Mouse (Mus musculus) mouse trophoblast stem cell (cell line): ENCODE results near the gene Ckap4.

Source experiments
- in situ Hi-C, 2 experiments: fragments of 300-500 bp; cut with MseI, MboI; formaldehyde crosslinking; loops; 2 replicates in 1 of 2; 3 replicates in 1 of 2; pipeline ENCODE4 v1.15.1; 2025

Gene Ckap4

DNA sequence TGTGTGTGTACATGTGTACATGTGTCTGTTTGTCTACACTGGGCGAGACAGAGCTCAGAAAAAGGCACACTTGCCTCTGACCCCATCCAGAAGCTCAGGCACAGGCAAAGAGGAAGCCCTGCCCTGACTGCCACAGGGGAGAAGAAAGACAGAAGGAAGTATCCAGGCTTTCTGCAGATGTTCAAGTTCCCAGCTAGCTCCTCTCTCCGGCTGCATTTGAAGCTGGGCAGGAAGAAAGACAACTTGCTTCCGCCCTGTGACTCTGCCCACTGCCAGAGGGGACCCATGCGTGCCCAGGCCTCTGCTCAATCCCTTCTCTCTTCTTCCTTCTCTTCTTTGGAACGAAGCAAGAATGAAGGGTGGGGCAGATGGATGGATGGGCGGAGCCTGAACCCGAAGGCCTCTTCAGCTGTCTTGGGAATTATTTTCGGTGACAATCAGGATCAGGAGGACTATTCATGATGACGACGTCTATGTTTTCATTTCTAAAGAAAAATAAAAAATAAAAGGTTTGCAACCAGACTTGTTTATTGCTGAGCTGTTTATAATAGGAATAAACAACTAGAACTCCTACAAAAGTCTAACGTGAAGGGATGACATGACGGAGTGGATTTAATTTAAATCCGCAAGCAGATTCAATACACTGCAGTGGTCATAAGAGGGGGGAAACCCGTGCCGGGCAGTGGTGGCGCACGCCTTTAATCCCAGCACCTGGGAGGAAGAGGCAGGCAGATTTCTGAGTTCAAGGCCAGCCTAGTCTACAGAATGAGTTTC is 15.5 kb upstream of the Ckap4 start:
- in situ Hi-C loops = no loop called here

DNA sequence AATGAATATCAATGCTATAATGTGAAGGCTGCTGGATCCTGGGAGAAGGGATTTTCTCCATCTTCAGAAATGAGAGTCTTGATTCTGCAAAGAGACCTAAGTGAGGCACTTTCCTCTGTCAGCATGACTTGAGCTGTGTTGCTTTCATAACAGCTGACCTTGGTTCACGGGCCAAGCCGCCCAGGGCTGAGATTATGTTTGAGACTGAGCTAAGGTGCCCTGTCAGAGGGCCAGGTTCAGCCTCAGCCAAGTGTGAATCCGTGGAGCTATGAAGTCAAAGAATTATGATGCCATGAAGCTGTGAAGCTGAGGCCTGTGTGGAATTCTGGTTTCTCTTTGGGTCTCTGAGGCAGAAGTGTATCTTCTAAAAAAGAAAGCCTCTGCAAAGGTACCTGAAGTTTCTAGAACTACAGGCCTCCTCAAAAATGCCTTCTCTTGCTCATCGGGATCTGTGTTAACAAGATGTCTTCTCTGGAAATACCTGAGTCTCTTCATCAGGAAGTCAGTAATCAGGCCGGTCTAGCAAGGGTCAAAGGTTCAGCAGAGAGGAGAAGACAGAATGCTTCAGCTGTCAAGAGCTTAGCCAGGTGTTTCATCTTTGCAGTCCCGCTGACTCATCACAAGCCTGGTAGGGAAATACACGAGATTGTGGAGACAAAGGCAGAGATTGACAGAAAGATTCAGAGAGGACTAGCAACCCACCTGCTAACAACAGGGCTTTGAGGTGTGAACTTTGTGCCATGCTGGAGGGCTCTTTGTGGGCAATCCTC is 11.2 kb upstream of the Ckap4 start:
- in situ Hi-C loops = no loop called here

DNA sequence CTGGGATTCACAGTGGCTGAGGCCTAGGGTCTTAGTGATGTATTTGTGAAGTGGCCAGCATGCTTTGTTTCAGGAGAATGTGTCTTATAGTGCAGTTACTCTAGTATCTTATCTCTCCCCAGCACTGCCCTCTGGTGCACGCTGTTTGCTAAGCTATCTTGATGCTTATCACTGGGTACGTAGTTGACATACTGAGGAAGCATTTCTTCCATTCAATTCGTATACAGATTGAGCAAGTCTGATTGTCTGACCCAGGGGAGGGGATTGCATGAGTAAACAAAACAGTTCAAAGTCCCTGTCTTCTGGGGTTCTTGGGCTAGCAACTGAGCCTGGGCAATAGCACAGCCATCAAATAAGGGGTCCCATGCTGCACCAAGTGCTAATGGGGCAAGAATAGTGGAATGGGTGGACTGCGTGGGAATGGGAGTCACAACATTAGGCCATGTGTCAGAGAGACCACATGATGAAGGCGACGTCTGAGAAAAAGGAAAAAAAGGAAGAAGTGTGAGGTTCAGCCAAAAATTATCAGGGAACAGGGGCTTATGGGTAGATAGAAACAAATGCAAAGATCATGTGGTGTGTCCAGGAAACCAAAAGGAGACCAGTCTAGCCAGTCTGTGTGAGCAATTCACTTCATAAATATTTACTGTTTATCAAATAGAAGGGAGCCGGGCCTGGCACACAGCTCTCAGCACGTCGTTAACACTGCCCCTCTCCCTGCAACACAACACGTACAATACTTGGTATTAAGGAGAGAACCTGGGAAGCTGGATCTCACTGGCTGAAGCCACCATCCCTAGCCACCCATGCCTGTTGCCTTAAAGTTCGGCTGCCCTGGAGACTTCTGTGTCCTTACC is 9.2 kb upstream of the Ckap4 start:
- in situ Hi-C loops = no loop called here

DNA sequence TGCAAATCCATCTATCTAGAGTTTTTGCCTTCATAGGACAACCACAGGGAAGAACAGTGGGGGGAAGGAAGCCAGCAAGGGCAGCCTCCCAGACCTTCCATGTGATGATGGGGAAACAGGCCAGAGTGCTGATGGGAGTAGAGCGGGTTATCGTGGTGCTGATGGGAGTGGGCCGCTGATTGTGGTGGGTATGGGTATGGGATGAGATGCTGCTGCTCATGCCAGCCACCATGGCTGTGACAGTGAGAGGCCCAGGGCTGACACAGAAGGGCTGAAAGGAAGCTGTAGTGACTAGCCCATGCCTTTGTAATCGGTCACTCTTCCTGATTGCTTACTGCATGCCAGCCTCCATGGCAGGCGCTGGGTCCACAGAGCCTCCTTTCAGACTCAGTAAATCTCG is 5.8 kb upstream of the Ckap4 start:
- in situ Hi-C loops = no loop called here

DNA sequence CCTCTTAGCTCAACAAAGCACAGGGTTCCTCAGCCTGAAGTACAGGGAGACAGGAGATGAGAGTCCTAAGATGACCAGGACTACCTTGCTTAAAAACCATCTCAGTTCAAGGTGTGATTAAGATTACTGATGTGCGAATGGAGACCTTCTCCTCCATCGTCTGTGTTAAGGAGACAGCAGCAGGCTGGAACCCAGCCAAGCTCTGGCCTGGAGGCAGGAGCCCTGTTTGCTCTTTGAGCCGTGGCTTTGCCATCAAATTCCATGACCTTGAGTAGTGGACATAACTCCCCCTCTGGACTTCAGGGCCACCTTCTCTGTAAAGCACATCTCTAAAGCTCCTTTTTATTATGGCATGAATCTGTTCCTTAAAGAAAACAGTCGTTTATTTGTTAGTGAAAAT is 2.0 kb upstream of the Ckap4 start:
- in situ Hi-C loops = no loop called here

- in situ Hi-C loops = no loop called here
Measured at GRCm38 (mm10) chr10:84535458-84535857, 1.6 kb upstream of the Ckap4 start.

DNA sequence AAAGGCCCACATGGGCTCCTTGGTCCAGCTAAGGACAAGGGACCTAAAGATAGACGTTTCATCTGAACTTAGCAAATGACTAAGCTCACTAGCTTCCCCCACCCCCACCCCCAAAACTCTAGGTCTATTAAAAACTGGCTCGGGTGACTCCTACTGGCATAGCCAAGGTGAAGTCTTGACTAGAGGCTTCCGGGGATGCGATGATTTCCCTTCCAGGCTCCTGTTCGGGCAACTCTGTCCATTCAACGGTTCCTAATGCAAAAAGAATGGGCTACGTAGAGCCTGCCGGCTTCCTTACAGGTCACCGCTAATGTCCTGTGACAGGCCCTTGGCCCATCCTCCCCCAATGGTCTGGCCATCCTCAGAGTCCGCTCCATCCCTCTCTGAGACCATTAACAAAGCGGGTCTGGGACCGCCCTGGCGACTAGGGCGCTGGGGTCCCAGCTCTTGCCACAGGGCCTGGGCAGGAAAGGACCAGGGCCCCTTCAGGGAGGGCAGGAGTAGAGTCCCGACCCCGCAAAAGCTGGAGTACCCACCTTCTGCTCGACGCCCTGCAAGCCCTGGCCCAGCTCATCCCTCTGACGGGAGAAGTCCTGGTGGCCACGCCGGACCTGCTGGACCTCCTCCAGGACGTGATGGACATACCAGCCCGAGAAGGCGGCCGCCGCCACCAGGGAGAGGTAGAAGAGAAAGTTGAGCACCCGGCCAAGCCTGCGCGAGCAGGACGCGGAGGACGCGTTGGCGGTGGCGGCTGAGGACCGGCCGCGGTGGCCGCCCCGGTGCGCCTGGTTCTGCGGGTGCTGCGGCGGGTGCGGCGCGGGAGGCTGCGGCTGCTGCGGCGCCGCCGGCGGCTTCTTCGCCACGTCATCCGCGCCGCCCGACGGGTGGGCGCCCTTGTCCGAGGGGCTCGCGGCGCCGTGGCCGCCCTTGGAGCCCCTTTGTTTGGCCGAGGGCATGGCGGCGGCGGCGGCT is 665 bp downstream of the Ckap4 start:
- in situ Hi-C loops = no loop called here

- in situ Hi-C loops = no loop called here
Measured at GRCm38 (mm10) chr10:84532191-84532889, 1.5 kb downstream of the Ckap4 start.

- in situ Hi-C loops = no loop called here
Measured at GRCm38 (mm10) chr10:84531576-84531975, 2.3 kb downstream of the Ckap4 start.

DNA sequence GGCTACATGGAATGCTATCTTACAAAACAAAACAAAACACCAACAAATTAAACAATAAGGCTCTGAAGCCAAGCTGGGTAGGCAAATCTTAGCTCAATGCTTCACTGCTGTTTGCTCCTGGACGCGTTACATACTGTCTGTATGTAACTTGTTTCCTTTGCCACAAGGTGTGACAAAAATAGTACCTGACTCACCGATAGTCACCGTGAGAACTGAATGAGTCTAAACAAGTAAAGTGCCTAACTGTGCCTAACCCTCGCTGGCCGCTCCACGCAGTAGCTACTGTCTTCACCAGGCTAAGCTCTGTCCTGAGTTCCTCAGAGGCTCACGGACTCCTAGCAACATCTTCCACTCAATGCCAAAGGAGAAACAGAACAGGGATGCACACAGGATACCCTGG is 3.5 kb downstream of the Ckap4 start:
- in situ Hi-C loops = no loop called here

GRCm38 (mm10) chr10:84527631-84528030 is 6.2 kb downstream of the Ckap4 start:
- in situ Hi-C loops = no loop called here

- in situ Hi-C loops = no loop called here
Measured at GRCm38 (mm10) chr10:84527070-84527469, 6.8 kb downstream of the Ckap4 start.

GRCm38 (mm10) chr10:84526488-84526887 is 7.4 kb downstream of the Ckap4 start:
- in situ Hi-C loops = no loop called here

DNA sequence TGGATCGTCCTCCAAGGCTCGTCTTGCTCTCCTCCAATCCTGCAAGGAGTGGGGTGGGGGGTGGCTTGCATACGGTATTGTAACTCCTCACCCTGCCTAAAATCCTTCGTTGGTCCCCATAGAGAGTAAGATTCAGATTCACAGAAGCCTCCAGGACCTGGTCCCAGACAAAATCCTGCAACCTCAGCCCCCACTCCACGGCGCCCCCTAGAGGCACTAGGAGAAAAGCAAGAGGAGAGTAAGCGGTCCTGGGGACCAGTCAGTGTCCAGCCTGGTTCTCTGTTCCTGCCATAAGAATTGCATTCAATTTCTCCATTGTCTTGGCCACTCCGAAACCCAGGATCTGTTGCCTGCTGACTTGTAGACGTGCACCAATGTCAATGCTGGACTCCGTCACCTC is 10.2 kb downstream of the Ckap4 start:
- in situ Hi-C loops = no loop called here

GRCm38 (mm10) chr10:84516414-84516927 is 17.4 kb downstream of the Ckap4 start:
- in situ Hi-C loops = loop anchor here in 1 of 2 experiments (5.0 kb wide), 1 partner anchor 41 kb away; no protein-coding TSS in a partner anchor

GRCm38 (mm10) chr10:84515980-84516379 is 17.9 kb downstream of the Ckap4 start:
- in situ Hi-C loops = loop anchor here in 1 of 2 experiments (5.0 kb wide), 1 partner anchor 41 kb away; no protein-coding TSS in a partner anchor

GRCm38 (mm10) chr10:84515512-84515950 is 18.3 kb downstream of the Ckap4 start:
- in situ Hi-C loops = loop anchor here in 1 of 2 experiments (5.0 kb wide), 1 partner anchor 42 kb away; no protein-coding TSS in a partner anchor

- in situ Hi-C loops = no loop called here
Measured at GRCm38 (mm10) chr10:84514038-84514578, 19.8 kb downstream of the Ckap4 start.

- in situ Hi-C loops = no loop called here
Measured at GRCm38 (mm10) chr10:84512766-84513165, 21.1 kb downstream of the Ckap4 start.
